Mouse (Mus musculus): Measurements from ENCODE around the gene Skida1. TPM values are rescaled to one million over a fixed set of nuclear protein-coding genes. Genes with fewer than 3 reads are reported as not detected.
"Not testable (repeated sequence)": the region's sequence is repeated elsewhere in the genome, so short reads cannot be mapped to it uniquely, and the experiment has no call there.

The Skida1 gene
- 0.44 TPM in 1 of 2 replicates, not detected in the other for total RNA-seq (2017)

GRCm38 (mm10) chr2:18048453-18049075 lies at the start of gene Skida1:
TSS of gene Skida1 (minus strand) at chr2:18049051.
- ATAC-seq (replicated peaks in 1 of 2; ENCODE audit: insufficient read depth in 1 of 2, low FRiP score in 2 of 2, low TSS enrichment in 1 of 2, low read depth in 1 of 2, poor library complexity in 2 of 2, severe bottlenecking in 2 of 2): no peak

GRCm38 (mm10) chr2:18095804-18096203 lies 47.0 kb upstream of the Skida1 start:
- peak; percentile 12 to 36; a peak in 1 of 4 replicates for ATAC-seq (replicated peaks in 1 of 2; ENCODE audit: insufficient read depth in 1 of 2, low FRiP score in 2 of 2, low TSS enrichment in 1 of 2, low read depth in 1 of 2, poor library complexity in 2 of 2, severe bottlenecking in 2 of 2)

- no peak for ATAC-seq (replicated peaks in 1 of 2; ENCODE audit: insufficient read depth in 1 of 2, low FRiP score in 2 of 2, low TSS enrichment in 1 of 2, low read depth in 1 of 2, poor library complexity in 2 of 2, severe bottlenecking in 2 of 2)
These were observed 45.5 kb upstream of the Skida1 start for GRCm38 (mm10) chr2:18094319-18094718.

GRCm38 (mm10) chr2:18093858-18094257 lies 45.0 kb upstream of the Skida1 start:
- ATAC-seq (replicated peaks in 1 of 2; ENCODE audit: insufficient read depth in 1 of 2, low FRiP score in 2 of 2, low TSS enrichment in 1 of 2, low read depth in 1 of 2, poor library complexity in 2 of 2, severe bottlenecking in 2 of 2): no peak

GRCm38 (mm10) chr2:18087695-18088094 lies 38.8 kb upstream of the Skida1 start:
- ATAC-seq (replicated peaks in 1 of 2; ENCODE audit: insufficient read depth in 1 of 2, low FRiP score in 2 of 2, low TSS enrichment in 1 of 2, low read depth in 1 of 2, poor library complexity in 2 of 2, severe bottlenecking in 2 of 2): not testable (repeated sequence)

GRCm38 (mm10) chr2:18080182-18080860 lies 31.5 kb upstream of the Skida1 start:
- no peak for ATAC-seq (replicated peaks in 1 of 2; ENCODE audit: insufficient read depth in 1 of 2, low FRiP score in 2 of 2, low TSS enrichment in 1 of 2, low read depth in 1 of 2, poor library complexity in 2 of 2, severe bottlenecking in 2 of 2)

GRCm38 (mm10) chr2:18071947-18072346 lies 23.1 kb upstream of the Skida1 start:
- no peak for ATAC-seq (replicated peaks in 1 of 2; ENCODE audit: insufficient read depth in 1 of 2, low FRiP score in 2 of 2, low TSS enrichment in 1 of 2, low read depth in 1 of 2, poor library complexity in 2 of 2, severe bottlenecking in 2 of 2)

GRCm38 (mm10) chr2:18068071-18068796 lies 19.4 kb upstream of the Skida1 start:
- no peak for ATAC-seq (replicated peaks in 1 of 2; ENCODE audit: insufficient read depth in 1 of 2, low FRiP score in 2 of 2, low TSS enrichment in 1 of 2, low read depth in 1 of 2, poor library complexity in 2 of 2, severe bottlenecking in 2 of 2)

GRCm38 (mm10) chr2:18066436-18066835 lies 17.6 kb upstream of the Skida1 start:
- no peak for ATAC-seq (replicated peaks in 1 of 2; ENCODE audit: insufficient read depth in 1 of 2, low FRiP score in 2 of 2, low TSS enrichment in 1 of 2, low read depth in 1 of 2, poor library complexity in 2 of 2, severe bottlenecking in 2 of 2)

GRCm38 (mm10) chr2:18065708-18066030 lies 16.8 kb upstream of the Skida1 start:
- no peak for ATAC-seq (replicated peaks in 1 of 2; ENCODE audit: insufficient read depth in 1 of 2, low FRiP score in 2 of 2, low TSS enrichment in 1 of 2, low read depth in 1 of 2, poor library complexity in 2 of 2, severe bottlenecking in 2 of 2)

GRCm38 (mm10) chr2:18064941-18065707 lies 16.3 kb upstream of the Skida1 start:
- ATAC-seq (replicated peaks in 1 of 2; ENCODE audit: insufficient read depth in 1 of 2, low FRiP score in 2 of 2, low TSS enrichment in 1 of 2, low read depth in 1 of 2, poor library complexity in 2 of 2, severe bottlenecking in 2 of 2): peak; percentile 27 to 56; a peak in 3 of 4 replicates

- ATAC-seq (replicated peaks in 1 of 2; ENCODE audit: insufficient read depth in 1 of 2, low FRiP score in 2 of 2, low TSS enrichment in 1 of 2, low read depth in 1 of 2, poor library complexity in 2 of 2, severe bottlenecking in 2 of 2): peak; percentile 74 to 77
These were observed 15.6 kb upstream of the Skida1 start for GRCm38 (mm10) chr2:18064356-18064858.

- ATAC-seq (replicated peaks in 1 of 2; ENCODE audit: insufficient read depth in 1 of 2, low FRiP score in 2 of 2, low TSS enrichment in 1 of 2, low read depth in 1 of 2, poor library complexity in 2 of 2, severe bottlenecking in 2 of 2): peak; percentile 46 to 65
These were observed 15.0 kb upstream of the Skida1 start for GRCm38 (mm10) chr2:18063763-18064251.

GRCm38 (mm10) chr2:18060396-18060795 lies 11.5 kb upstream of the Skida1 start:
- no peak for ATAC-seq (replicated peaks in 1 of 2; ENCODE audit: insufficient read depth in 1 of 2, low FRiP score in 2 of 2, low TSS enrichment in 1 of 2, low read depth in 1 of 2, poor library complexity in 2 of 2, severe bottlenecking in 2 of 2)

GRCm38 (mm10) chr2:18059891-18060290 lies 11.0 kb upstream of the Skida1 start:
- ATAC-seq (replicated peaks in 1 of 2; ENCODE audit: insufficient read depth in 1 of 2, low FRiP score in 2 of 2, low TSS enrichment in 1 of 2, low read depth in 1 of 2, poor library complexity in 2 of 2, severe bottlenecking in 2 of 2): no peak

GRCm38 (mm10) chr2:18059063-18059462 lies 10.2 kb upstream of the Skida1 start:
- no peak for ATAC-seq (replicated peaks in 1 of 2; ENCODE audit: insufficient read depth in 1 of 2, low FRiP score in 2 of 2, low TSS enrichment in 1 of 2, low read depth in 1 of 2, poor library complexity in 2 of 2, severe bottlenecking in 2 of 2)

- ATAC-seq (replicated peaks in 1 of 2; ENCODE audit: insufficient read depth in 1 of 2, low FRiP score in 2 of 2, low TSS enrichment in 1 of 2, low read depth in 1 of 2, poor library complexity in 2 of 2, severe bottlenecking in 2 of 2): no peak
These were observed 9.4 kb upstream of the Skida1 start for GRCm38 (mm10) chr2:18058146-18058708.
